Mouse (Mus musculus) heart, embryonic 16.5 days (tissue): Measurements from ENCODE around the gene Abca4. TPM values are rescaled to one million over a fixed set of nuclear protein-coding genes. Genes with fewer than 3 reads are reported as not detected.

Experiments used
- ATAC-seq: fragments of 200-750 bp; cut with Nextera tagmentation; replicated peaks from 2 replicates; pipeline ENCODE4 v1.8.0; 2017; ENCODE audit warnings: moderate number of reproducible peaks; ENCODE audit not compliant: insufficient read depth, low FRiP score; ENCODE audit errors: extremely low read depth
- H3K27ac ChIP-seq: fragments of 300-500 bp; sonication (generic); 2 replicates; pipeline ENCODE4 v1.5.1; 2014; ENCODE audit warnings: mild to moderate bottlenecking, low read length, control low read depth, moderate library complexity
- H3K27me3 ChIP-seq: fragments of 300-500 bp; sonication (generic); 2 replicates; pipeline ENCODE4 v1.6.1; 2014; ENCODE audit warnings: low read length, mixed read lengths; ENCODE audit not compliant: control insufficient read depth, insufficient read depth
- H3K36me3 ChIP-seq: fragments of 300-500 bp; sonication (generic); 2 replicates; pipeline ENCODE4 v1.6.1; 2014; ENCODE audit not compliant: control insufficient read depth, insufficient read depth
- H3K4me1 ChIP-seq: fragments of 300-500 bp; sonication (generic); 2 replicates; pipeline ENCODE4 v1.6.1; 2014; ENCODE audit warnings: low read length, mixed read lengths; ENCODE audit not compliant: control insufficient read depth, insufficient read depth
- H3K4me2 ChIP-seq: fragments of 300-500 bp; sonication (generic); 2 replicates; pipeline ENCODE4 v1.6.1; 2014; ENCODE audit warnings: low read depth, mild to moderate bottlenecking, control low read depth, low read length
- H3K4me3 ChIP-seq: fragments of 300-500 bp; sonication (generic); 2 replicates; pipeline ENCODE4 v1.5.1; 2014; ENCODE audit warnings: mild to moderate bottlenecking, control low read depth, low read length
- H3K9ac ChIP-seq: fragments of 300-500 bp; sonication (generic); 2 replicates; pipeline ENCODE4 v1.6.1; 2014; ENCODE audit warnings: low read length, control low read depth
- H3K9me3 ChIP-seq: fragments of 300-500 bp; sonication (generic); replicated peaks from 2 replicates; pipeline ENCODE4 v1.6.1; 2016; ENCODE audit warnings: low read length; ENCODE audit not compliant: control insufficient read depth
- WGBS: fragments of 180-500 bp; shearing (Covaris S2); extraction: QIAGEN DNeasy Blood & Tissue Kit; methylation state at CpG from one replicate; pipeline ENCODE4 v1.1.7; 2014; 5-methylcytosine and 5-hydroxymethylcytosine counted together
- polyA plus RNA-seq: library from polyadenylated mRNA; unstranded; fragments of >200 nt; fragmentation: Nextera tagmentation; extraction: Ambion mirVana; gene quantifications from 2 replicates; pipeline ENCODE4 v1.2.1, GENCODE M21; 2015

Gene Abca4
- polyA plus RNA-seq, 1 experiment from 2014 or later: 3.4 TPM

DNA sequence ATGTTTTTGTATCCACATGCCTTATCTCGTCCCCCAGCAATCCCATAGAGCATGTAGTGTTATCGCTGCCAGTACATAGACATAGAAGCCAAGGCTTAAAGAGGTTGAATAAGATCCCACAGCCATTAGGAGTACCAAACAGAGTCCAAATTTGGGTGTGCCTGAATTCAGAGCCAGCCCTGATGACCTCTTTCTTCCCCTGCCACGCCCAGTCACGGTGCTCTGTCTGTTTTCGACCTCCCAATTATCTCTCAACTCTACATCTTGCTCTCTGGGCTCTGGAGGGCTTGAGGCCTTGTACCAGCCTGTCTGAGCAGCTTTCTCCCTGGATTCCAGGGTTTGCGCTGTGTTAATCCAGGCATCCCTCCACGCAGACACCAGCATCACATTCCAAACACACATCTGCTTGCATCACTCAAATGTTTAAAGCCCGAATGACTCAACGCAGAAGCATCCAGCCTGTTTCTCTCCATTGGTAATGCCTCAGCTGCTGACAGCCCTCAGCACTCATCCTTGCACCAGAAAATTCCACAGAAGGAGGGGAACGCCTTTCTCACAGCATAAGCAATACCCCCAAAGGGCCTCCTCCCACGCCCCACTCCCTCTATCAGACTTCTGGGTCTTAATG is 43.9 kb downstream of the Abca4 start:
- no peaks in the 10 kb centered on the region for H3K9me3 ChIP-seq
- peak overlapping the region; percentile 23; the same call in 1 of the 2 replicates for H3K27ac ChIP-seq
- peaks cover 13% of the 10 kb centered on the region for H3K4me1 ChIP-seq
- no peaks in the 10 kb centered on the region for H3K27me3 ChIP-seq
- no peak overlapping the region; the same call in 1 of the 2 replicates for H3K9ac ChIP-seq
- WGBS: 34% methylated on average over 11 of the region's 11 CpGs
- H3K36me3 ChIP-seq: no peaks in the 10 kb centered on the region
- H3K4me3 ChIP-seq: no peak overlapping the region
- H3K4me2 ChIP-seq: no peak overlapping the region
- ATAC-seq: peak; percentile 84

DNA sequence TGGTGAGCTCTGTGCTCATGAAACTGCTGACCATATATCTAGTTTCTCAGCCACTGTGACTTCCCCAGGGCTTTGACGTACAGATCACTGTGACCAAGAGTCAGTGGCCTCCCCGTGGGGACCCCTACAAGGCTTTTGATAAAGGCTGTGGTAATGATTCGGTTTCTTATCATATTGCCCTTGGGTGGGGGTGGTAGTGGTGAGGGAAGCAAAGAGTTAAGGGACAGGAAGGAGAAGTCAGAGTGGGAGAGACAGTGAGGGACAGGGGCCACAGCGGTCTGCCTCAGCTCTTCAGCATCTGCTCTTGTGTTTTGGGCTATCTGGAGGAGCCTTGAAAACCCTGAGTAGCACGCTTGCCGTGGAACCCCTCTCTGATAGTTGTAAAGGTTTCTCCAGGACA is 46.1 kb downstream of the Abca4 start:
- no peaks in the 10 kb centered on the region for H3K9me3 ChIP-seq
- no peak overlapping the region for H3K4me2 ChIP-seq
- no peak overlapping the region for H3K27ac ChIP-seq
- no peak overlapping the region for H3K4me3 ChIP-seq
- no peaks in the 10 kb centered on the region for H3K36me3 ChIP-seq
- no peaks in the 10 kb centered on the region for H3K27me3 ChIP-seq
- 62% methylated on average over 6 of the region's 6 CpGs for WGBS
- ATAC-seq: no peak
- H3K9ac ChIP-seq: no peak overlapping the region
- peaks cover 13% of the 10 kb centered on the region for H3K4me1 ChIP-seq

DNA sequence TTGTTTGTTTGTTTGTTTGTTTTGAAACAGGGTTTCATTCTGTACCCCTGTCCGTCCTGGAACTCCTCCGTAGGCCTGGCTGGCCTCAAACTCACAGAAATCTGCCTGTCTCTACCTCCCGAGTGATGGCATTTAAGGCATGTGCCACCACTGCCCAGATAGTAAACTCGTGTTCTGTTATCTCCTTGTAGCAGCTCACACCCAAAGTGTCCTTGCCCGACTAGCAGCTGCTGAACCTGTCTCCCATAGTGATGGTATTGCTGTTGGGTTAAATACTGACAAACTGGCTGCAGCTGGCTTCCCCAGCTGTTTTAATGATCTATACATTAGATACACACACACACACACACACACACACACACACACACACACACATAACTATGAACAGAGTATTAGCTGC is 55.5 kb downstream of the Abca4 start:
- Histone ChIP-seq H3K9ac (no peak overlapping the region), H3K9me3 (no peaks in the 10 kb centered on the region), H3K27me3 (no peaks in the 10 kb centered on the region), H3K27ac (no peak overlapping the region), H3K36me3 (no peaks in the 10 kb centered on the region), H3K4me3 (no peak overlapping the region), H3K4me2 (no peak overlapping the region), H3K4me1 (peaks cover 23% of the 10 kb centered on the region)
- ATAC-seq: no peak
- WGBS: 36% methylated on average over 5 of the region's 5 CpGs

DNA sequence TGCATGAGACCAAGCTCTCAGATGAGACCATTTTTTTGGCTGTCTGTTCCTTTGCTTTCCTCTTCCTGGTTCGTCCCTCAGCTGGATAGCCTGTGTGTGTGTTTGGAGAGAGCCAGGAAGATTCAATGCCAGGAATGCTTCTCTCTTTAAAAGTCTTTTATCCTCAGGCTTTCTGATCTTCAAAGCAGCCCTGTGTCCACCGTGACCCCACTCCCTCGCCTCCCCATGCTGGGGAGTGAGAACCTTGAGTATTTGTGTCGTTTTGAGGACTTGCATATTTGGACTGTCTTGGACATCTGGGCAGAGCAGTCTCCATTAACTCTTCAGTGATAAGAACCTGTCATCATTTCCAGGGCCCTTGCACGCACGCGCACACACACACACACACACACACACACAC is 57.8 kb downstream of the Abca4 start:
- Histone ChIP-seq H3K9ac (no peak overlapping the region), H3K4me3 (no peak overlapping the region), H3K27me3 (no peaks in the 10 kb centered on the region), H3K4me2 (no peak overlapping the region), H3K9me3 (no peaks in the 10 kb centered on the region), H3K27ac (no peak overlapping the region), H3K4me1 (peaks cover 13% of the 10 kb centered on the region), H3K36me3 (no peaks in the 10 kb centered on the region)
- ATAC-seq: no peak
- WGBS: 41% methylated on average over 7 of the region's 7 CpGs

DNA sequence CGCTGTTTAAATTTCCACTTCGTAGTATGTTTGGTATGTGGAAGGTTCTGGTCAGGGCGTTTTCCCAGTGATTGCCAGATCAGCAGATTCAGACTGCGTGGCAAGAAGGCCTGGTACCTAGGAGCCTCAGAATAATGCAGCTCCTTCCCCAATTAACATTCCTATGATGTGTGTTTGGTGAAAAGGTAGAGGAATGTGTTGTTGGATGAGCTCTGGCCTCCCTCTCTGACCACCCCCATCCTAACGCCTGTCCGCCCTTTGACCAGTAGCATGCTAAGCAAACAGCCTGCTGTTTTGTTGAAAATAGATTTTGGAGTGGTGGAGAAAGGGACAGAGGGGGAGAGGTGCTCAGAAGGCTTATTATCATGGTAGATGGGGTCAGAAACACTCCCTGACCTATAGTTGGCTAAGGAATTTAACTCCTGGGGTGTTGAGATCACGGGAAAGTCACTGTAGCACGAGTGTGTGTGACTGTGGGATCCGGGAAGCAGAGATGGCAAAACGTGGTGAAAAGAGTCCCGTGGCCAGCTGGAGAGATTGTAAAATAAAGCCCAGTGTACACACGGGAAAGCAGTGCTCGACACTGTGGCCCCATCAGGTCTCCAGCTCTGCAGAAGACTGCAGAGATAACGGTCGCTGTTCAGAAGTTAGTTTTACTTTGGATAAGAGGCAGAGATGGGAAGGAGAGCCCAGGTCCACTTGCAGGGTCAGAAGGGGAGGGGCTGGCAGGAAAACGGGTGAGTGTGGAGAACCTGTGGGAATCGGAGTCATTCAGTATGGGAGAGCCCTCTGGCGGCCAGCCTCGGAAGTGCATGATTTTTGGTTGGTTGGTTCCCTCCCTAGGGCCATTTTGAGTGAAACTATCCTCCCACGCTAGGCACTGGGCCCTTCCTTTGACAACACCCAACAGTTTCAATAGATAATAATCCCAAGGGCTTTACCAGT is 59.9 kb downstream of the Abca4 start:
- WGBS: 19% methylated on average over 20 of the region's 20 CpGs
- ATAC-seq: peak; percentile 53
- peak overlapping the region; percentile 70 for H3K4me2 ChIP-seq
- H3K9ac ChIP-seq: 0 out of 2 replicates have a peak overlapping the region, but pooled peaks have one; percentile 48
- no peaks in the 10 kb centered on the region for H3K36me3 ChIP-seq
- no peaks in the 10 kb centered on the region for H3K27me3 ChIP-seq
- H3K4me3 ChIP-seq: peak overlapping the region; percentile 46
- H3K4me1 ChIP-seq: peaks cover 11% of the 10 kb centered on the region
- H3K9me3 ChIP-seq: no peaks in the 10 kb centered on the region
- H3K27ac ChIP-seq: peak overlapping the region; percentile 43; the same call in 1 of the 2 replicates

DNA sequence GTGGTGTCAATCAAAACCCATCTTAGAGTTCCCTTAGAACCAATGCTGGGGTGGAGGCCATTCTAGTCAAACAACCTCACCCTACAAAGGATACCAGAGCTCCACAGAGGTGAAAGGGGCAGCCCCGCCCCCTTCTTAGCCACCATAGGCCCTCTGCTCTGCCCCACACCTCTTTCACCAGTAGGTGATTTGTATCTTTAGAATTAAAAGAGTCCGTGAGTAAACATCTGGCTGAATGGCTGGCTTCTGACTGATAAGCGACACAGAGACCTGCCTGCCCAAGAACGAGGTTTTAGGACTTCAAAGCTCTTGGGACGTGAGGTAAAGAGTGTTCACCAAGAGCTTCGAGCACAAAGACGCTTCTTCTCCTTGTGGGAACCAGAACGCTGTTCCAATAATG is 62.7 kb downstream of the Abca4 start:
- Histone ChIP-seq H3K36me3 (no peaks in the 10 kb centered on the region), H3K9ac (no peak overlapping the region), H3K4me1 (peaks cover 13% of the 10 kb centered on the region), H3K4me3 (no peak overlapping the region), H3K9me3 (no peaks in the 10 kb centered on the region), H3K27me3 (no peaks in the 10 kb centered on the region), H3K27ac (peak overlapping the region; percentile 19), H3K4me2 (no peak overlapping the region)
- ATAC-seq: no peak
- 60% methylated on average over 8 of the region's 8 CpGs for WGBS

DNA sequence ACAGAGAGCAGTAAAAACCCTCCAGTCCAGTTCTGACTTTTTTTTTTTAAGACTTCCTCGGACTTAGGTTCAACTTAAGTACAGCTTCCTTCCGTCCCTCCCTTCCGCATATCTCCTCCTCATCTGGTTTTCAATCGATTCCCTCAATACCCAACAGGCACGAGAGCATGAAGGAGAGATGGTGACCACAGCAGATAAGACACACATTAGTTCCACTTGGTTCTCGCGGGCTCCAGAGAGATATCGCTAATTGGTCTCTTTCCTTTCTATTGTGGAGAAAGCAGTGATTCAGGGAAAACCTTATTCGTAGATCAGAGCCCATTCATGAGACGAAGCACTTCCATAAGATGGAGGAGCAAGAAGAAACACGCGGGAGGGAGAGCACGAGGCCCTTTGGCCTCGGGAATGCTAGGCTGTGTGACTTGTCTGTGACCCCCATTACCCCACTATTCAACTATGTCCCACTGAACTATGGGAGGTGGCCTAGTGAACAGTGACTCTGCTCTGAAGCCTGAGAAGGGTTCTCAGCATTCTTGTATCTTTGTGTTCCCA is 63.5 kb downstream of the Abca4 start:
- WGBS: 68% methylated on average over 14 of the region's 14 CpGs
- no peak for ATAC-seq
- H3K27ac ChIP-seq: peak overlapping the region; percentile 64

DNA sequence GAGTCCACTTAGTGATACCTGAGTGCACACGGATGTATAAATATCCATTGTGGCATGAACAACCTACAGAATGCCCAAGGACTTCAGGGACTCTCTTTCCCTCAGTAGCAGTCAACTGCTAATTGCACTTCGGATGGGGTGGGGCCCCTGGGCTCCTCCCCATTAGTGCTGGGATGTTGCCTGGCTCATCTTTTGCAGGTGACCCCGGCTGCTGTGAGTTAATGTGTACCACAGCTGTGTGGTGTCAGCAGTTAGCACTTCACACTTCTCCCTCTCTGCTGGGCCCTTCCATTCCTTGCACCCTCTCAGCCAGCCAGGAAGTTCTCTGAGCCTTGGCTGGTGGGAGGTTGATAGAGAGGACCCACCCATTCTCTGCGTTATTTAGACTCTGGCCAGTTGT is 65.2 kb downstream of the Abca4 start:
- Histone ChIP-seq H3K9ac (no peak overlapping the region), H3K4me3 (no peak overlapping the region), H3K36me3 (no peaks in the 10 kb centered on the region), H3K9me3 (no peaks in the 10 kb centered on the region), H3K4me2 (no peak overlapping the region), H3K27ac (no peak overlapping the region), H3K4me1 (peaks cover 6% of the 10 kb centered on the region; the same call in 1 of the 2 replicates), H3K27me3 (no peaks in the 10 kb centered on the region)
- ATAC-seq: no peak
- 44% methylated on average over 4 of the region's 4 CpGs for WGBS

More for the DNA sequence above, 63.5 kb downstream of the Abca4 start:
- Histone ChIP-seq H3K9ac (no peak overlapping the region), H3K4me1 (peaks cover 13% of the 10 kb centered on the region), H3K36me3 (no peaks in the 10 kb centered on the region), H3K4me3 (no peak overlapping the region), H3K27me3 (no peaks in the 10 kb centered on the region), H3K9me3 (no peaks in the 10 kb centered on the region), H3K4me2 (no peak overlapping the region)
